Mouse (Mus musculus): ENCODE data around the gene Nrcam. TPM values are rescaled to one million over a fixed set of nuclear protein-coding genes. Genes with fewer than 3 reads are reported as not detected.

Gene Nrcam
- polyA plus RNA-seq, 1 experiment from 2014 or later, result 1.1 TPM

GRCm38 (mm10) chr12:44432727-44433126, 104.0 kb downstream of the Nrcam start:
- H3K9me3 ChIP-seq (ENCODE audit: control insufficient read depth), result no peaks in the 10 kb centered on the region
- H3K36me3 ChIP-seq (ENCODE audit: control insufficient read depth, insufficient read depth), result no peaks in the 10 kb centered on the region
- H3K4me3 ChIP-seq (ENCODE audit: low read depth, low read length), result no peak overlapping the region
- WGBS, result 84% methylated on average over 3 of the region's 3 CpGs
- no peaks in the 10 kb centered on the region for H3K4me1 ChIP-seq (replicated peaks; ENCODE audit: control insufficient read depth, insufficient read depth, low read length)
- no peak overlapping the region for H3K4me2 ChIP-seq (replicated peaks; ENCODE audit: low read depth)
- no peak overlapping the region for H3K27ac ChIP-seq (ENCODE audit: low read depth, low read length)
- H3K27me3 ChIP-seq (replicated peaks; ENCODE audit: control insufficient read depth, insufficient read depth, low read length), result no peaks in the 10 kb centered on the region
- H3K9ac ChIP-seq (ENCODE audit: low read depth, low read length), result no peak overlapping the region
- no peak for TF ChIP-seq CTCF (IDR thresholded peaks at IDR 0.05; ENCODE audit: low read depth)
- ATAC-seq, result no peak

GRCm38 (mm10) chr12:44437046-44437827, 108.6 kb downstream of the Nrcam start:
- no peak overlapping the region for H3K9ac ChIP-seq (ENCODE audit: low read depth, low read length)
- H3K4me1 ChIP-seq (replicated peaks; ENCODE audit: control insufficient read depth, insufficient read depth, low read length), result no peaks in the 10 kb centered on the region
- 82% methylated on average over 13 of the region's 13 CpGs for WGBS
- no peak for ATAC-seq
- H3K27me3 ChIP-seq (replicated peaks; ENCODE audit: control insufficient read depth, insufficient read depth, low read length), result no peaks in the 10 kb centered on the region
- no peak overlapping the region for H3K27ac ChIP-seq (ENCODE audit: low read depth, low read length)
- no peaks in the 10 kb centered on the region for H3K9me3 ChIP-seq (ENCODE audit: control insufficient read depth)
- H3K36me3 ChIP-seq (ENCODE audit: control insufficient read depth, insufficient read depth), result no peaks in the 10 kb centered on the region
- TF ChIP-seq CTCF (IDR thresholded peaks at IDR 0.05; ENCODE audit: low read depth), result no peak
- H3K4me2 ChIP-seq (replicated peaks; ENCODE audit: low read depth), result no peak overlapping the region
- no peak overlapping the region for H3K4me3 ChIP-seq (ENCODE audit: low read depth, low read length)

GRCm38 (mm10) chr12:44438884-44439283, 110.2 kb downstream of the Nrcam start:
- Histone ChIP-seq H3K9me3 (ENCODE audit: control insufficient read depth) (no peaks in the 10 kb centered on the region), H3K4me3 (ENCODE audit: low read depth, low read length) (no peak overlapping the region), H3K4me2 (replicated peaks; ENCODE audit: low read depth) (no peak overlapping the region), H3K27me3 (replicated peaks; ENCODE audit: control insufficient read depth, insufficient read depth, low read length) (no peaks in the 10 kb centered on the region), H3K9ac (ENCODE audit: low read depth, low read length) (no peak overlapping the region), H3K27ac (ENCODE audit: low read depth, low read length) (no peak overlapping the region), H3K4me1 (replicated peaks; ENCODE audit: control insufficient read depth, insufficient read depth, low read length) (no peaks in the 10 kb centered on the region), H3K36me3 (ENCODE audit: control insufficient read depth, insufficient read depth) (no peaks in the 10 kb centered on the region)
- ATAC-seq, result no peak
- no peak for TF ChIP-seq CTCF (IDR thresholded peaks at IDR 0.05; ENCODE audit: low read depth)
- 12% methylated on average over 8 of the region's 8 CpGs for WGBS

- ATAC-seq, result no peak
- H3K9ac ChIP-seq (ENCODE audit: low read depth, low read length), result no peak overlapping the region
- no peak overlapping the region for H3K4me3 ChIP-seq (ENCODE audit: low read depth, low read length)
- TF ChIP-seq CTCF (IDR thresholded peaks at IDR 0.05; ENCODE audit: low read depth), result no peak
- no peaks in the 10 kb centered on the region for H3K36me3 ChIP-seq (ENCODE audit: control insufficient read depth, insufficient read depth)
- H3K4me1 ChIP-seq (replicated peaks; ENCODE audit: control insufficient read depth, insufficient read depth, low read length), result no peaks in the 10 kb centered on the region
- no peak overlapping the region for H3K27ac ChIP-seq (ENCODE audit: low read depth, low read length)
- H3K27me3 ChIP-seq (replicated peaks; ENCODE audit: control insufficient read depth, insufficient read depth, low read length), result no peaks in the 10 kb centered on the region
- H3K4me2 ChIP-seq (replicated peaks; ENCODE audit: low read depth), result no peak overlapping the region
- WGBS, result 53% methylated on average over 4 of the region's 4 CpGs
- no peaks in the 10 kb centered on the region for H3K9me3 ChIP-seq (ENCODE audit: control insufficient read depth)
These were observed 111.5 kb downstream of the Nrcam start for GRCm38 (mm10) chr12:44440230-44440629.

- Histone ChIP-seq H3K36me3 (ENCODE audit: control insufficient read depth, insufficient read depth) (no peaks in the 10 kb centered on the region), H3K27me3 (replicated peaks; ENCODE audit: control insufficient read depth, insufficient read depth, low read length) (no peaks in the 10 kb centered on the region), H3K4me2 (replicated peaks; ENCODE audit: low read depth) (no peak overlapping the region), H3K9me3 (ENCODE audit: control insufficient read depth) (no peaks in the 10 kb centered on the region), H3K9ac (ENCODE audit: low read depth, low read length) (no peak overlapping the region), H3K4me3 (ENCODE audit: low read depth, low read length) (no peak overlapping the region), H3K4me1 (replicated peaks; ENCODE audit: control insufficient read depth, insufficient read depth, low read length) (no peaks in the 10 kb centered on the region), H3K27ac (ENCODE audit: low read depth, low read length) (no peak overlapping the region)
- ATAC-seq, result no peak
- no peak for TF ChIP-seq CTCF (IDR thresholded peaks at IDR 0.05; ENCODE audit: low read depth)
- 70% methylated on average over 6 of the region's 6 CpGs for WGBS
These were observed 122.2 kb downstream of the Nrcam start for GRCm38 (mm10) chr12:44450930-44451329.

- no peak for ATAC-seq
- H3K4me1 ChIP-seq (replicated peaks; ENCODE audit: control insufficient read depth, insufficient read depth, low read length), result no peaks in the 10 kb centered on the region
- WGBS, result 68% methylated on average over 1 of the region's 1 CpGs
These were observed 123.1 kb downstream of the Nrcam start for GRCm38 (mm10) chr12:44451742-44452141.

More at GRCm38 (mm10) chr12:44451742-44452141, 123.1 kb downstream of the Nrcam start:
- H3K36me3 ChIP-seq (ENCODE audit: control insufficient read depth, insufficient read depth), result no peaks in the 10 kb centered on the region
- H3K27me3 ChIP-seq (replicated peaks; ENCODE audit: control insufficient read depth, insufficient read depth, low read length), result no peaks in the 10 kb centered on the region
- peak; percentile 48 for TF ChIP-seq CTCF (IDR thresholded peaks at IDR 0.05; ENCODE audit: low read depth)
- no peak overlapping the region for H3K4me3 ChIP-seq (ENCODE audit: low read depth, low read length)
- no peak overlapping the region for H3K4me2 ChIP-seq (replicated peaks; ENCODE audit: low read depth)
- no peak overlapping the region for H3K27ac ChIP-seq (ENCODE audit: low read depth, low read length)
- H3K9me3 ChIP-seq (ENCODE audit: control insufficient read depth), result no peaks in the 10 kb centered on the region
- no peak overlapping the region for H3K9ac ChIP-seq (ENCODE audit: low read depth, low read length)
